Mouse (Mus musculus) kidney, postnatal 4 days (tissue): ENCODE measurements around the gene Csrp1.

Experiments
- DNase-seq, 2 experiments: peaks; one replicate each; pipeline ENCODE4 v3.0.0; 2021; ENCODE audit warnings: mixed read lengths in 2 of 2

Csrp1 gene

DNA sequence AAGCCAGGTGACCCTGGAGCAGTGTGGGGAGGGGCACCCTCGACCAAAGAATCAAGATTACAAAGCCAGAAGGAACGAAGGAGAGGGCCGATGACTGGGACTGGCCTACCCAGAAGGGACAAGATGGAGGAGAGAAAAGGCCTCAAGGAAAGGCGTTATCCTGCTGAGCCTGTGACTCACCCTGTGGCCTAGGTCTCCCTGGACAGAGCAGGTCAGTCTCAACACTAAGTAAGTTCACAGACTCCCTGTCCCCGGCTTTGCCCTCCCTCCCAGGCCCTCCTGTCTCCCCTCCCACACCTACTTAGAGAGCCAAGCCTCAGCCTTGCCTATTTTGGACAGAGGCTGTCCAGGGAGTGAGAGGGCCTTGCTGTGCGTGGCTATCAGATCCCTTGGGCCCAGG is at the start of gene Csrp1:
Gene Csrp1 (plus strand): TSS at position 79 of the 400 bp plus-strand sequence.
- DNase-seq: no peak

- peak; percentile 86 to 91 for DNase-seq
Measured at GRCm38 (mm10) chr1:135670397-135671130, 49.3 kb upstream of the Csrp1 start.

DNA sequence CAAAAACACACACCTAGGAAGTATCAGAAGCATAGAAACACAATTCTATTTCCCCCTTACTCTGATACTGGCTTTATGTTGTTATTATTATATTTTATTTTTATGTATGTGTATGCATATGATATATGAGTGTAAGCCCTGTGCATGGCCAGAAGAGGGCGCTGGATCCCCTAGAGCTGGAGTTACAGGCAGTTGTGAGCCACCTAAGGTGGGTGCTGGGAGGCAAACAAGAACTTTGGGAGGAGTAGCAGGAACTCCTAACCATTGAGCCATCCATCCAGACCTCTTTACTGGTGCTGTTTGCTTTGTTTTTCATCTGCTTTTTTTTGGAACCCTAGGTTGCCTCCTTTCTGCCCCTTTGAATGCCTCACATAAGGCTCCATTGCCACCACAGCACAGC is 48.5 kb upstream of the Csrp1 start:
- DNase-seq: no peak

DNA sequence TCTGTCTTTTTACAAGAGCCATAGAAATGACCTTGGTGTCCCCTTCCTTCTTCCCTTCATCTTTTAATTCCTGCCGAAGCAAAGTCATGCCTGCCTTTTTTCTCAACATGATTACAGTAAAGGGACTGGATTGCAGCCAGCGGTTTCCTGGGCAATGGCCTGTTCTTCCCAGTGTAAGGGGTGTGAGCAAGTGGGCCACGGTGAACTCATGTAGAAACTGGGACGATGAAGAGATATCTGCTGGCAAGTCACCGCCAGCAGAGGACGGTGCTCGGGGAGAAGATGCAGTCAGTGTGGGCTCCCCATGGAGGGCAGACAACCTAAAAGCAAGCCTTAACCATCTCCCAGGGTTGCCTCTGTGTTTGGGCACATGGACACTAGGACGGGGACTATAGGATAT is 47.9 kb upstream of the Csrp1 start:
- DNase-seq: peak in 1 of 2 experiments; percentile 64

DNA sequence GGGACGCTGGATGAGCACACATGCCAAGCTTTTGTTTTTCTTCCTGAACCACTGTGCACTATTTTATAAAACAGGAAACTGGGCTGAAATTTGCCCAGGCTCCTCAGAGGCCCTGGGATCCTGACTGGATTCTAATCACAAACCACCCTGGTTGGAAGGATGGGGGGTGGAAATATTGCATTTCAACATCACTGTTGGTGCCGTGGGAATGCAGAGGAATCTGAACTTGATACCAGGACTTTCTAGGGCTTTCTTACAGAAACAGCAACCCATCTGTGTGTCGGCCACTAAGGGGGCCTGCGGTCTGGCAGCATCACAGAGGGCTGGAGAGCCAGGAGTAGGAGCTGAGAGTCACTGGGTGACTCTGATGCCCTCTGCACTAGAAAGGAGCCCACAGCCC is 47.5 kb upstream of the Csrp1 start:
- no peak for DNase-seq

DNA sequence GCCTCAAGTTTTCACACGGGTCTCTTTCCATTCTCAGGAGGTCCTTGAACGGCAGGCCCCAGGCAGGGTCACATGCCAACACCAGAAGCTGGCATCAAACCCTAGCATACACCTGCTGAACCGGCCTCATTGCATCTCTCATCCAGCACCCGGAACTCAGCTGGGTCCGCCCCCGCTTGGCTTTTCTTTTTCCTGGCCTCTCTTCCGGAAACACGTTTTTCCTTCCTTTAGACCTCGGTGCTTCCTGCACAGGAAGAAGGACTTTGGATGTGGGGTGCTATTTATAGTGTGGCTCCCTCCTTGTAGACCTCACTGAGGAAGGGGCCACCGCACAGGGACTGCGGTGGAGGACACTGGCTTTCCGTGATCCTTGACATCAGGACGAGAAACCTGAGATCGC is 46.4 kb upstream of the Csrp1 start:
- DNase-seq: peak; percentile 37 to 45

- no peak for DNase-seq
Measured at GRCm38 (mm10) chr1:135675449-135676129, 44.3 kb upstream of the Csrp1 start.

DNA sequence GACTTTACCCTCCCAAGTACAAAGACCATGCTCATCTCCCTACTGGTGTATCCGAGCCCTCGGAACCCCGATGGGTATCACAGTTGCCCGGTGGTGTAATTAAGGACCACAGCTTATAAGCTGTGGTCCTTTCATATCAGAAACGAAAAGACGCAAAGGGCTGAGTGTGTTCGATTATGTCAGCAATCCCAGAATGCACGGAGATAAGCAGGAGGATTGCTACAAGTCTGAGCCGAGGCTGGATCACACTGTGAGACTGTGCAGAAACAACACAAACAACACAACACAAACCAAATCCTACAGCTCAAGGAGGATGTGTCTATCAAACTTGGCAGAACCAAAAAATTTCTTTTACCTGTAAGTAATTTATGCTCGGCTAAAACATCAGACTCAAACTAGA is 43.6 kb upstream of the Csrp1 start:
- DNase-seq: no peak

- DNase-seq: no peak
Measured at GRCm38 (mm10) chr1:135676938-135677682, 42.8 kb upstream of the Csrp1 start.

- no peak for DNase-seq
Measured at GRCm38 (mm10) chr1:135678145-135678544, 41.7 kb upstream of the Csrp1 start.

DNA sequence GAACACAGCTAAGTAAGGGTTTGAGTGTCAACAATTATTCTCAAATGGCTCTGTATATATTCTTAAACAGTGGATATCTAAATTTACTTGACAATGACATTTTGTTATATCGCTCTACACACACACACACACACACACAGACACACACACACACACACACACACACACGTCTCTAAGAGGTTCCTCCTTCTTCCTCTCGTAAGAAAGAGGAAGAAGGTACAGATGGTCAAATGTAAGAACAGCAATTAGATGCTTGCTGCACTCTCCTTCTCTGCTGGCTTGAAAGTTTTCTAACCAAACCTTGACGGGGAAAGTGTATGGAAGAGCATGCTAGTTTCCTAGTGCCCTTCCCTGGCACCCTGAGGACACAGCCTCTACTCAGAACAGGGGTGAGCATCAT is 39.1 kb upstream of the Csrp1 start:
- no peak for DNase-seq

DNA sequence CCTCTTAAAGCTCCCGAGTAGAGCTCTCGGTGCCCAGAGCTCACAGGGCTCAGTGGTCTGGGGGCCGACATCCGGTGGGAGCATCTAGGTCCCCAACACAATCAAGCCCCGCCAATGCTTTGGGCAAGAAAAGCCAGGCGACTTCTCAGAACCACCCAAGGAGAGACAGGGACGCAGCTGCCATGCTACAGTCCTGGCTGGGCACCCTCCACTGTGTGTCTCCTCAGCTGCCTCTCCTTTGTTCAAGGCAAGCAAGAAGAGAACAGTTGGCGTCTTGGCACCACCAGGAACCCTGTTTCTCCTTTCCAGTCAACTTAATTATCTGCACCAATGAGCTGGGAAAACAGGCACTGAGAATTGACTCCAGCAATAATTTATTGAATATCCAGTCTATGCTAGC is 38.7 kb upstream of the Csrp1 start:
- peak in 1 of 2 experiments; percentile 39 for DNase-seq

GRCm38 (mm10) chr1:135684895-135685294 is 35.0 kb upstream of the Csrp1 start:
- no peak for DNase-seq

DNA sequence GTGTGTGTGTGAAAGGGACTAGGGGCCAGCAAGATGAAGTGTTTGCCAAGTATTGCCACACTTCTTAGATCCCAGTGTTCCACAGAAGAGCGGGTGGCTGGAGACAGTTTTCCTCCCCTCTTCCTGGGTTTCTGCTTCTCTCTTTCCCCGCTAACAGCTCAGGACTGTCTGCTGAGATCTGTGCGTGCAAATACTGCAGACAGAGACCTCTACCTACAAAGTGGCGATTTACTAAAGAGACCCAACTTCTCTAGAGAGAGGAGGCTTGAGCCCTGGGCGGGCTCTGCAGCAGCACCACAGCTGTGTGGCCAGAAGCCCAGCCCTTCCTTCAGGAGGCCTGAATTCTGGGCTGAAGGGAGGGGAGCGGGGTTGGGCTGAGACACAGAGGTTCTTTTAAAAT is 34.5 kb upstream of the Csrp1 start:
- DNase-seq: no peak

GRCm38 (mm10) chr1:135686792-135687510 is 32.9 kb upstream of the Csrp1 start:
- DNase-seq: peak; percentile 74 to 80

- DNase-seq: peak; percentile 87 to 93
Measured at GRCm38 (mm10) chr1:135687771-135688492, 31.9 kb upstream of the Csrp1 start.

DNA sequence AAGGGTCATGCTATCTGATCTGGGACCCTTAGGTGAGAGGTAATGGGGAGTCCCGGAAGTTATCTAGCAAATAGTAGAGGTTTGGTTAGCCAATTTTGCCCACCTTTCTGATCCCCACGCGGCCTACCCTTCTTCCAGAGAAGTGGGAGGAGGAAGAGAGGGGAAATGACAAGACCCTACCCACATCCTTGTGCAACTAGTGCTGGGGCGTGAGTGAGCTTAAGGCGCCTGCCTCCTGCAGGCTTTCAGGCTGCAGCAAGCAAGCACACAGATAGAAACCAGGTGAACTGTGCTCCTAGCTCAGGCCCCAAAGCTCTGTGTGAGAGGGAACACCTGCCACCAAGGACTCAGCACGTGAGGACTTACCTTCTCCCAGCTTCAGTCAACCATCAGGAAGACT is 31.2 kb upstream of the Csrp1 start:
- no peak for DNase-seq

- DNase-seq: no peak
Measured at GRCm38 (mm10) chr1:135690784-135691416, 29.0 kb upstream of the Csrp1 start.

DNA sequence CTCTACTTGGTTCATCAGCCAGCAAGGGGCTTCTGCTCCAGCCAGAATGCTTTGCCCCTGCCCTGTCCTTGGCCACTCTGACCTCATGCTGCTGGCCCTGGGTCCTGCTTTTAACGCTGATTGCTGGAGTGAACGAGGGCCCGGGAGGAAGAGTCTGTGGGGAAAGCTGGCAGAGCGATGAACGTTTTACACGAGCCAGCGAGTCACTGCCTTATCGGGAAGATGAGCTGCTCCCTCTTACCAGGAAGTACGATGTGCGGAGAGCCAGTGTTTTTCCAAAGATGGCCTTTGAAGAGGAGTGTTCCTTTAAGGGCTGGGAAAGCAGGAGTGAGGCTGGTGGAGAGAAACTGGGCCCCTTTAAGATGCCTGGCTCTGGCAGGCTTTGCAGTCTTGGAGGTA is 28.4 kb upstream of the Csrp1 start:
- peak in 1 of 2 experiments; percentile 40 for DNase-seq

GRCm38 (mm10) chr1:135694181-135694580 is 25.7 kb upstream of the Csrp1 start:
- no peak for DNase-seq

DNA sequence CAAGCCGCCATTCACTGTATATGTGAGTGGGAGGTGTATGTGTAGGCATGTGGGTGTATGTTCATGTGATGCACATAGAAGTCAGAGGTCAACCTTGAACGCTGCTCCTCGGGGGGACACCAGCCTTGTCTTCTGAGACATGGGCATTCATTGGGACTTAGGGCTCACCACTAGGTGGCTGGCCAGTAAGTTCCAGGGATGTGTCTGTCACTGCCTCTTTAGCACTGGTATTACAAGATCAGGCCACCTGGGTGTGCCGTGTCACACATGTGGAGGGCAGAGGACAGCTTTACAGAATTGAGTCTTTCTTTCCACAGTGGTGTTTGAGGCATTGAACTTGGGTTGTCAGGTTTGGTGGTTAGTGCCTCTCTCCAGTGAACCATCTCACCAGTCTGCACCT is 22.4 kb upstream of the Csrp1 start:
- DNase-seq: no peak

DNA sequence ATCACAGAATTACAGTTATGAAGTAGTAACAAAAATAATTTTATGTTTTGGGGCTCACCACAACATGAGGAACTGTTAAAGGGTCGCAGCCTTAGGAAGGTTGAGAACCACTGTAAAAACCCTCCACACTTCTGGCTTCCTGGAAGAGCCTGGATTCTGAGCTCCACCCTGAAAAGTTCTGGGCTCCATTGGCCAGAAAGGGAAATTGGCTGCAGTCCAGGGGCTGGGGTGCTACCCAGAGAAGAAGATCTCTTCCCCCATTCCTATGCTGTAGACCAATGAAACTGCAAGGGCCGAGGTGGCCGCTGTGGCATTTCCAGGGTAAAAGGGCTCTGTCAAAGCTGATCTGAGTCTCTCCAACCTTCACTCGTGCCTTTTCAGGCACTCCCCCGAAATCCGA is 21.8 kb upstream of the Csrp1 start:
- DNase-seq: peak in 1 of 2 experiments; percentile 41
